Mouse (Mus musculus): ENCODE data around the gene Ech1. TPM values are rescaled to one million over a fixed set of nuclear protein-coding genes. Genes with fewer than 3 reads are reported as not detected.

Ech1 gene
- 10 to 100 TPM; 49.1 to 50.8 TPM for total RNA-seq (2021)
- long read RNA-seq, transcript Ech1-201 (10 exons, 1,267 nt), result major isoform, 86 of 97 reads
- long read RNA-seq, partial matches to known transcripts, result 4 of 97 reads
- long read RNA-seq, other reads (novel, unspliced or antisense), result 6 of 97 reads

DNA sequence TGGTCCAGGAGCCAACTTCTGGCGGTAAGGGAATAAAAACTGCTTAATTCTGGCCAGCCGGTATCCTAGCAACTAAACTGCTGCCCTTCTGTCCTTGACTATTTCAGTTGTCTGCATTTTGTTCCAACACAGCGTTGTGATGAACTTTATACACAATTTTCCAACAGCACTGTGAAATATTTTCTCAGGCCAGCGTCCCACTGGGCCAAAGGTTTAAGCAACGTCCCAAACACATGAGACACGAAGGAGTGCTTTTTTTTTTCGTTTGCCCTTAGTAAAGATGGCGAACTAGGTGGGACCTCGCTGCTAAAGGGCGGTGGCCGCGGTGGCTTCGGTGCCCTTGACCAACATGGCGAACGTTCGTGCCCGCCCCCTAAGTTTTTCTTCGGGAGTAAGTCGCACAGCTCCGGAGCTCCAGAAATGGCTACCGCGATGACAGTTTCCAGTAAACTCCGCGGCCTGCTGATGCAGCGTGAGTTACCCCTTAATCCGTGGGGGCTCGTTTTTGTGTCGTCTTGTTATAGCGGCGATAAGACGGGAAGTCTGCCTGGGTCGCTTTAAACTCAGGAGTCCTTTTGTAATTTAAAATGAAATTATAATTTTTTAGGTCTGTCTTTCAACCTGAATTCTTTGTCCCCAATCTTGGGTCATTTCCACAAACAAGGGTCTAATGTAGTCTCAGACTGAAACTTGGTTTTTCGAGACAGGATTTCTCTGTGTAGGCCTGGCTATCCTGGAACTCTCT, at the start of gene Ech1:
Gene Ech1 (plus strand): TSS at position 277 of the 745 bp plus-strand sequence.
- peak; percentile 87 to 91 for DNase-seq (ENCODE audit: low spot score in 2 of 2)

DNA sequence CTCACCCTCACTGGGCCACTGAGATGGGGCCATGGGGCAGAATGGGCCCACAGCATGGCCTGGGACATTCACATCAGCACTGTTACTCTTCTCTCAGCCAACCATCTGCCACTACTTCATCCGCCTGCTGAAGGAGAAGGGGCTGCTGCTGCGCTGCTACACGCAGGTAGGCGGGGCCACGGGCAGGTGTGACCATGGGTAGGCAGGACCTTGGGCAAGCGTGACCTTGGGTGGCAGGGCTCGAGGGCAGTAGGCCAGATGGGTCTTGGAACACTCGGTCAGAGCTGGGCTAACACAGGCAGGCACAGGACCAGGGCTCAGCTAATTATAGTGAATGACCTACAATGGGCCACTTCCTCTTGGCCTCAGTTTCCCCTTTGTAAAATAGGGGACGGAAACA, 46.2 kb upstream of the Ech1 start:
- no peak for DNase-seq (ENCODE audit: low spot score in 2 of 2)

DNA sequence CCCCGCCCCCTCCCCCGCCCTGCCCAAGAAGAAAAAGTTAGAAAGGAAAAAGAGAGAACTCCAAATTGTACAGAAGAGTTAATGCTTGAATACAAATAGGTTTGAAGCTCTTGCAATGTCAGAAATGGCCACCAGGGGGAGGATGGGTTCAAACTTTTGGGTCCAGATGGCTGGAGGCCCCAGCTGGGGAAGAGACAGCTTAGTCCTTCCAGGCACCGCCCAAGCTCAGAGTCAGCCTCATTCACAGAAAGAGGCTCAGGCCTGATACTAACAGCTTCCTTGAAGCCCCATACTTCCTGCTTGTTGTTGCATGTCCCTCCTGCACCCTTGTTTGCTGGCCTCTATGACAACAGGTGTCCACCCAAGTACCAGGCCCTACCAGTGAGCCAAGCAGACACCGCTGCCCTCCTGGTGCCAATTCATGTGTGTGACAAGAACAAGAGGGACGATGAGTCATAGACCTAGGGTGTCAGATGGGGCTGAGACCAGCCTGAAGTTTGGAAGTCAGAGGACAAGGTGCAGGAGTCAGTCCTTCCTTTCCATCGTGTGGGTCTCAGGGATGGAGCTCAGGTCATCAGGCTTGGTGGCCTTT, 44.9 kb upstream of the Ech1 start:
- DNase-seq (ENCODE audit: low spot score in 2 of 2), result peak; percentile 95 to 96

DNA sequence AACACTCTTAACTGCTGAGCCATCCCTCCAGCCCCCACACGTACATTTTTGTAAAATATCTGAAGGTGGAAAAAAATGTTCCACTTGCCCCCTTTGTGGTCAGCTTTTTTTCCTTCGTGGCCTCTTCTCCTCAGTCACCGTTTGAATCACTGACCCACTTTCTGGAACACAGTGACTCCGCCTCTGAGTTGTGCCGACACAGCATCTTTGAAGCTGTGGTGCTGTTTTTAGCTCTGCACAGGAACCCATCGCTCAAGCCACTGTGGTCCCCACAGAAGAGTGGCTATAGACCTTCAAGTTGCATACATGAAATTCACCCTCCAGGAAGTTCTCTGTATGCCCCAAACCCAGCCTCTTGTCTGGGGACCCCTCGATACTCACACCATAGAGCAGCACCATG, 44.2 kb upstream of the Ech1 start:
- no peak for DNase-seq (ENCODE audit: low spot score in 2 of 2)

DNA sequence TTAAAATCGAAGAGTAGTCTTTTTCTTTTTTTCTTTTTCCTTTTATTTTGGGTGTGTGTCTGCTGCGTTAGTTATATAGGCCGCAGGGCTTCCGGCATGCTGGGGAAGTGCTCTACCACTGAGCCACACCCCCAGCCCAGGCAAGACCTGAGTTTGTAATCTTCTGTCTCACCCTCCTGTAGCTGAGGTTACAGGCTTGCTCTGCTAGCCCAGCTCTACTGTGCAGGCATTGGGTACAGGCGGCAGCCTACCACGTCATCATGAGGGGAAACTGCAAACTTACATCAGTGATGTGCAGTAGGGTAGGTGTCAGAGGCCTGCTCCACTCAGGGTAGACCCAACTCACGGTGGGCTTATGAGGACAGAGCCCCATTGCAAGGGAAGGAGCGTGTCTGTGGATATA, 43.8 kb upstream of the Ech1 start:
- DNase-seq (ENCODE audit: low spot score in 2 of 2), result no peak

DNA sequence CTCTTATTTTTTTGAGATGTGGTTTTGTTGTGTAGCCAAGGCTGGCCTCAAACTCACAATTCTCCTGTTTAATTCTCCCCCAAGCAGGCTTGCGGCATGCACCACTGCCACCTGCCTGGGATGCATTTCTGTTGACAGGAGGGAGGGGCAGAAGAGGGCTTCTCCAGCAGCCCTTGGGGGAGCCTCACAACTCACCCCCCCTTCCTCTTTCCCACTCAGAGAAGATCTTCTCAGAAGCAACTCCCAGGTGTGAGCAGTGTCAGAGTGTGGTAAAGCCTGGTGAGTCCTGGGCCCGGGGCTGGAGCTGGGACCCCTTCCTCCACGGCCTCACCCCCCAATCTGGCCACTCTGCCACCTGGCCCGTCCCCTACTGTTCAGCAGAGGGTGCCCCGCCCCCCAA, 39.9 kb upstream of the Ech1 start:
- no peak for DNase-seq (ENCODE audit: low spot score in 2 of 2)

DNA sequence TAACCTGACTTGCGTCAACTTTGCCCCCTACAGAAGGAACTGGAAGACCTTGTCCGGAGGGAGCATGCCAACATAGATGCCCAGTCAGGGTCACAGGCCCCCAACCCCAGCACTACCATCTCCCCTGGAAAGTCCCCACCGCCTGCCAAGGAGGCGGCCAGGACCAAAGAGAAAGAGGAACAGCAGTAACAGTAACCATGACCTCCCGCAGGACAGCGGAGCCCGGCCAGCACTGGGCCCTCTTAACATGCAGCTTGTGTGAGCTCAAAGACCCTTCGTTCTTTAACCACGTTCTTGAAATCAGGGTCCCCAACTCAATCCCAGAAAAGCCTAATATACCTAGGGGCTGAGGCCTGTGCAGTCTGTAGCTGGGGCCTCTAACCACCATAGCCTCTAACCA, 37.1 kb upstream of the Ech1 start:
- DNase-seq (ENCODE audit: low spot score in 2 of 2), result no peak

DNA sequence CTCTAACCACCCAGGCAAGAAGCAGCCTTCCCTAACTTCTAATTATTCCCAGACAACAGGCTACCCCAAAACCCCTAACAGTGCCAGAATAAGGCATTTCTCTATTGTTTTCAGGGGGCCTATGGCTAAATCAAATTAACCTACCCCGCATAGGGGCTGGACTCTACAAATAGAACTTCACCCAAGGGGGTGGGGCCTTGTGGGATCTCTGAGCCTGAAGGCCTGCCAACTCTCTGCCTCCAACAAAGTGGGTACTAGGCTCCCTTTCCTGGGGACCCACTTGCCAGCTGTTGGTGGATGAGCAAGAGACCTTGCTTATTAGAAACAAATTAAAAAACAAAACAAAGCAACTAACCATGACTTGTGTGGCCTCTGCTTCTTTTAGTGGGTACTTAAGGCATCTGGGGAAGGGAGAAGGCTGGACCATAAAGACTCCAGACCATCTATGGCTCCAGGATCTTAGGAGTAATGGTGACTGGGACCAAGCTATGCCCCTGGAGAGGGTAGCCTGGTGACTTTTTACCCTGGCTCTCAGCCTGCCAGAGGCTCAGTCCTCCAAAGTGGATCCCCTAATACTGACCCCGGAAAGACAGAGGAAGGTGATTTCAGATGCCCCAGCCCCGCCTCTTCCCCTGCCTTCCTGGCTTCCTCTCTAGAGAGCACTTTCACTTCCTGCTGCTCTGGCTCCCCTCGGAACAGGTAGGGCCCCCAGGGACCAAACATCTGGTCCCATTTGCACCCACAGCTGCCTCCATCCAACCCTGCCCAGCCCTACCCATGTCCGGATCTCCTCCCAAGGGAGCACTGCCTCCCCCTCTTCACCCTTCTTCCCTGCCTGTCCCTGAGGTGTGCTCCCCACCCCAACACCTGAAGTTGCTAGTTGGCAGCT, 36.5 kb upstream of the Ech1 start, which contains the start of gene Rinl:
Gene Rinl (plus strand): TSS at position 663 of the 889 bp plus-strand sequence.
- no peak for DNase-seq (ENCODE audit: low spot score in 2 of 2)

DNA sequence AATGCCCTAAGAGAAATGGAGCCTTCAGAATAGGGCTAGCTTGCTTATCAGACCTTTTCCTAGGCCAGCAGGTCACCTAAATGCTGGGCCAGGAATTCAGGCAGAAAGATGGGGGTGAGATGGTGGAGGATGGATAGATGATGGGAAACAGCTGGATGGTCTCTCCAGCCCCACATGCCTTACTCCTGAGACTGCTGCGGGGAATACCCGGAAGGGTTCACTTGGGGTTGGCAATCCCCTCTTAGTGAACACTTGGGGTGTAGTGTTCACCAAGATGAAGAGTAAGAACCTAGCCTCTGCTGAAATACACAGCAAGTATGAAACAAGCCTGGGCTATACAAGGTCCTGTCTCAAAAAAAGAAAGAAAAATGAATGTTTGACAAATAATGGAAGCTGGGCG, 35.8 kb upstream of the Ech1 start:
- DNase-seq (ENCODE audit: low spot score in 2 of 2), result no peak

DNA sequence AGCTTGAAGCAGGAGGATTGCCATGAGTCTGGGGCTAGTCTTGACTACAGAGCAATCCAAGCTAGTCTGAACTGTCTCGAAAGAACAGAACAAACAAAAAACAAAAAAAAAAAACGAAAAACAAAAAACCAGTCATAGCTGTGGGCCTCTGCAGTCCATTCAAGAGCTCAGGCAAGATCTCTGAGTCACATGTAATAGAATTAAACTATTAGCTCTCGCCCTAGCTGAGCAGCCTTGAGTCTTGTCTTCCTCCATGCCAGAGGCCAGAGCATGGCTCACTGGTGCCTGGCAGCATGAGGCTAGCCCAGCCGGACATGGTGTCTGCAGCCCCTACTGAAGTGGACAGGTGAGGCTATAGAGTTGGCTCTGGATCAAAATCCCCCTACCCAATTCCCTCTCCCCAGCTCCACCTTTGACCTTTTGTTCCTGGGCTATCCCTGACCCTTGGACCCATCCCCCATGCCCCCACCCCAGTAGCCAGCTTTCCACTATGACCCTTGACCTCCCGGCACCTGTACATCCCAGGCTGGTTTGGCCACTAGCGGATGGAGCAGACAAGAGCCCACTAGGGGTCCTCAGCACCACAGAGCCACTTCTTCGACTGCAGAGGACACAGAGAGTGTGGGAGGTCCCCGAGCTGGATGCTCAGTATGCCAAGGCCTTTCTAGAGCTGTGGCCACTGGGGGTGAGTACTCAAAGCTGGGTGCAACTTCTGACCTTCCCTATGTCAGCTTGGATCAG, 34.8 kb upstream of the Ech1 start:
- no peak for DNase-seq (ENCODE audit: low spot score in 2 of 2)

DNA sequence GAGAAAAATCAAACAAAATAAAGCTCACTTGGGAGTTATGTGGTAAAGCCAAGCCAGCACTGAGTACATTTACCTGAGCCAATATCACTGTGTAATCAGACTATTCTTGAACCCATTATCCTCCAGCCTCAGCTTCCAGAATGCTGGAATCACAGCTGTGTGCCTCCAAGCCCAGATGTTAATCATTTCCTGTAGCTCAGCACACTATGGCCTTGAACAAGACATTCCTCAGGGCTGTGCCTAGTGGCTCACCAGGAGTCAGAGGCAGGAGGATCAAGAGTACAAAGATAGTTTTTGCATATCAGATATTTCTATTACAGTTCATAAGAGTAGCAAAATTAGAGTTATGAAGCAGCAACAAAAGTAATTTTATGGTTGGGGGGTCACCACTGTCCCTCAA, 33.3 kb upstream of the Ech1 start:
- DNase-seq (ENCODE audit: low spot score in 2 of 2), result no peak

DNA sequence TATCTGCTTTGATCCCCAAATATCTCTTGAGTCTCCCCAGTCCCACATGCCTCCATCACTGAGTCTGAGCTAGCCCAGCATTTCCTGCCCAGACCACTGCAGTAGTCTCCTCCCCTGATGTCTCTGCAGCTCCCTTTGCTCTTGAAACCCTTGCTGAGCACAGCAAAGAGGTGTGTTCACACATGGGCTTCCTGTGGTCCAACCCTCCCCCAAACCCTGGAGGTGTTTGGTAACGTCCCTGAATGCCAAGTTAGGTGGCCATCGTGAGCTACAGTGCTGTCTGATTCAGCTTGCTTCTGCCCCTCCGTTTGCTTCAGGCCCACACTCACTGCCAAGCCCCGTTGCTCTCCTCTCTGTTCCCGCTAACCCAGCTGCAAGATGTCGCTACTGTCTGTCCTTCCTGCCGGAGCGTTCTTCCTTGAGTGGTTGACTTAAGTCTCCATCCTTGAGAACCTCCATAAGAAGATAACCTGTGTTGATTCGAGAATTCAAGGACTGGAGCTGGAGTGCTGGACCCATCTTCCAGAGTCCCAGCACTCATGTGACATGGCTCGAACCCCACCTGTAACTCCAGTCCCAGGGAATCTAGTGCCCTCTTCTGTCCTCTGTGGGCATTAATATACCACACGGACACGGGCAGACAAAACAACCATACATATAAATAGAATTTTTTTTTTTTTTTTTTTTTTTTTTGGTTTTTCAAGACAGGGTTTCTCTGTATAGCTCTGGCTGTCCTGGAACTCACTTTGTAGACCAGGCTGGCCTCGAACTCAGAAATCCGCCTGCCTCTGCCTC, 32.4 kb upstream of the Ech1 start:
- no peak for DNase-seq (ENCODE audit: low spot score in 2 of 2)

DNA sequence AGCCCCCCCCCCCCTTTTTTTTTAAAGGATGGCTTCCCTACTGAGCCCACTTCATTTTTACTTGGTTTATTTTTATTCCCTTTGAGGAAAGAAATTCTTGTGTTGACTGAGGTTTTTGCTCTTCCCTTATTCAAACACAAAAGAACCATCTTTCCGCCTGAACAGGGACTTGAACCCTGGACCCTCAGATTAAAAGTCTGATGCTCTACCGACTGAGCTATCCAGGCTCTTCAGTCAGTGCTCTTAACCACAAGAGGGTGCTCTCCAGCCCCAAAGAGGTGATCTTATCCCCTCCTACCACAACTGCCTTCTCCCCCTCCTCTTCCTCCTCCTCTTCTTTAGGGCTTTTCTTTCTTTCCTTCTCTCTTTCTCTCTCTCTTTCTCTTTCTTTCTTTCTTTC, 31.2 kb upstream of the Ech1 start:
- DNase-seq (ENCODE audit: low spot score in 2 of 2), result no peak

DNA sequence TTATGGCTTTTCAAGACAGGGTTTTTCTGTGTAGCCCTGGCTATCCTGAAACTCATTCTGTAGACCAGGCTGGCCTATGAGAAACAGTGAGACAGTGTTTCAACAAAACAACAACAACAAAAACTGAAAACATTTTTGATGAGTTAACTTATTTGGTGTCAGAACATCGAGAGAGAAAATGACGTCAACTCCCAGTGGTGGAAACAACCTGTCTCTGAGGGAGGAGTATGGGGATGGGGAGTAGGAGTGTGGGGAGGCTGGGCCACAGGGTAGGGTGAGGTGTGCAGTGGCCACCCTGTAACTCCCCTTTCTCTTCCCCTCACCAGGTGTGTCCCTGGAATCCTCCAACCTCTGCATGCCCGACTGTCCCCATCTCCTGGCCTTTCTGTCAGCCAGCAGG, 30.5 kb upstream of the Ech1 start:
- DNase-seq (ENCODE audit: low spot score in 2 of 2), result no peak

DNA sequence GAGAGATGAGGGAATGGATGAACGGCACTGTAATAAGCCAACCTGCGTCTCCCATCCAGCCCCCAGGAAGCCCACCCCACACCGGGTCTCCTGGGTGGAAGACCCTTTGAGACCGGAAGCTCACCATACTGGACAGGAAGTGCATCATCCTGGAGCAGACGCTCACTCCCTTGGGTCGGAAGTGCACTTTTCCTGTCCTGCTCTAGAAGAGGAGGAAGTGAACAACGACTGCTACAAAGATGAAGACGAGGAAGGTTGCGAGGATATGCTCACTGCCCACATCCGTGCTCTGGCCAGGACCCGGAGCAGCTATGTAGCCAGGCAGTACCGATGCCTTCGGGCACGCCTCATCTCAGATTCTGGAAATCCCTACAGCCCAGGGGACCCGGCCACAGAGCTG, 29.2 kb upstream of the Ech1 start:
- DNase-seq (ENCODE audit: low spot score in 2 of 2), result no peak

DNA sequence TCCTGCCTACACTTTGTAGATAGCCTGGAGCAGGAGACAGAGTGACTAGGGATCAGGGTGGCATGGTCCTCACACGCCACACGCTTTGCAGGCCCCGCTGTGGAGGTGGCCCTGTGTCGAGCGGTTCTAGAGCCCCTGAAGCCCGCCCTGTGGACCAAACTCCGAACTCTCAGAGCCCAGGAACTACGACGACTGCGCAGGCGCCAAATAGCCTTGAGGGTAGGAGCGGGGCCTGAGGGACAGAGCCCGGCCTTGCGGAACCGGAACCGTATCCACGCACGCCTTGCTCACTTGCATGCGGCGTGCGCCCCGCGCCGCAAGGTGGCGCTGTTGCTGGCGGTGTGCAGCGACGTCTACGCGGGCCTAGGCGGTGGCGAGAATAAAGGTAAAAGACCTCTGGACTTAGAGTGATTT, 28.4 kb upstream of the Ech1 start:
- DNase-seq (ENCODE audit: low spot score in 2 of 2), result peak; percentile 74 to 85

DNA sequence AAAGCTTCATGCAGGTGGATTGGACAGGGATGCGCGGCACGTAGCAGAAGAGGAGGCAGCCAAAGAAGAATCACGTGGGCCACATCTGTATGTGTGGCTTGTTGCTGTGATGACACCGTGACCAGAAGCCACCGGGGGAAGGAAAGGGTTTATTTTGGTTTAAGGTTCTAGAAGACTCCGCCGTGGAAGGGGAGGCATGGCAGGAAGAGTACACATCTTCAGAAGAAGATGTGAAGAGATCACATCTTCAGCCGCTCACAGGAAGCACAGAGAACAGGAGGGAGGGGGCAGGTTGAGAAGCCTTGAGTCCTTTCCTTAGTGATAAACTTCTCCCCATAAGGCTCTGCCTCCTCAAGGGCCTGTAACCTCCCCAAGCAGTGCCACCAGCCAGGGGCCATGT, 25.0 kb upstream of the Ech1 start:
- no peak for DNase-seq (ENCODE audit: low spot score in 2 of 2)

DNA sequence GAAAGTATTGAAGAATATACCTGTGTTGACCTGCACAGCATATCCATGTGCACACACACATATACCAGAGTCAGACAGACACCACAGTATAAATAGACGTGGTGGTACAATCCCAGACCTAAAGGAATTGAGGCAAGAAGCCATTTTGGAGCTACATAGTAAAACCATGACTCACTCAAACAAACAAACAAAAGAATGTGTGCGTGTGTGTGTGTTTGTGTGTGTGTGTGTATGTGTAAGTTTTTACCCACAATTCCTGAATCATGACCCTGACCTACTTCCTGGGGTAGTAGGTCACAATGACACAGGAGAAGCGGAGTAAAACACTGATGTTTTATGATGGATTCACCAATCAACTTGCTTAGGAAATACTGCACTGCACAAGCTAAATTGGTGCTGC, 23.6 kb upstream of the Ech1 start:
- no peak for DNase-seq (ENCODE audit: low spot score in 2 of 2)

DNA sequence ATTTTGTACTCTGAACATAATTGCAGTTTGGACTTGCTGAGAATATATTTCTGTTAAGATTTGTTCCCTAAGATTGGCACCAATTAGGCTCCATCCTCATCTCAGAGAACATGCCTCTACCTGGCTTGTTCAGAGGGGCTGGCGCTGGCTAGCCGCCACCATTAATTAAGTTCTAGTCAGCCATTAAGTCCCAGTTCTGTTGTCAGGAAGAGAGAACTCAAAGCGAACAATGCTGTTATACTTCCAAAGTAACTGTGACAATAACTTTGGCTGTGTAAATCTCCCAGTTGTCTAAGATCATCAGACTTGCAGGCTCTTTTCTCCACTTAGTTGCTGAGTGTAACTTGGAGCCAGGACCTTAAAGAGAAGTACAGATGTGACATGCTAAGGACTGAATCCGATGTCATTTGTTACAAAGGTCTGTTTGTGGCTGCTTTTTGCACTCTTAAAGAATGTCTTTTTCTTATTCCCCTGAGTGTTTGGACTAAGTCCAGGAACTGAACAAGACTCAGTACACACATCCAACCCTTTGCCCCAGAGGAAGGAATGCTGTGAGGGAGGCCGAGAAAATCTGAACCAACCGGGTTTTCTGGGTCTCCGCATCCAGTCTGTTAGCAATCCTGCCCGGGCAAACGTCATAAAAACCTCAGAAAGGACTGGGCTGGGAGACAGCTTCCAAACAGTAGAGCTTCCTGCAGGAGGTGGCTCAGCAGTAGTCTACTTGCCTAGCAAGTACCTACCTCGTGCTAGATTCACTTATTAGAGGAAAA, 22.9 kb upstream of the Ech1 start:
- DNase-seq (ENCODE audit: low spot score in 2 of 2), result no peak
